Mouse (Mus musculus) kidney, postnatal 0 days (tissue): ENCODE measurements around the gene Serp2. TPM values are rescaled to one million over a fixed set of nuclear protein-coding genes. Genes with fewer than 3 reads are reported as not detected.
A peak's percentile ranks its signal among the peaks of the same experiment; 100 is the strongest.

ENCODE experiments used
- ATAC-seq: fragments of 200-750 bp; cut with Nextera tagmentation; replicated peaks from 2 replicates; pipeline ENCODE4 v1.8.0; 2017; ENCODE audit warnings: low read depth, moderate number of reproducible peaks, moderate TSS enrichment, moderate library complexity; ENCODE audit not compliant: low FRiP score
- DNase-seq: peaks from one replicate; pipeline ENCODE4 v3.0.0-alpha.2; 2016; ENCODE audit warnings: low spot score
- H3K27ac ChIP-seq: fragments of 300-500 bp; sonication (generic); 2 replicates; pipeline ENCODE4 v1.5.1; 2014; ENCODE audit warnings: mild to moderate bottlenecking
- H3K27me3 ChIP-seq: fragments of 300-500 bp; sonication (generic); 2 replicates; pipeline ENCODE4 v1.6.1; 2014; ENCODE audit warnings: low read length, mixed read lengths; ENCODE audit not compliant: insufficient read depth
- H3K36me3 ChIP-seq: fragments of 300-500 bp; sonication (generic); 2 replicates; pipeline ENCODE4 v1.6.1; 2014; ENCODE audit warnings: low read length, mixed read lengths; ENCODE audit not compliant: insufficient read depth
- H3K4me1 ChIP-seq: fragments of 300-500 bp; sonication (generic); replicated peaks from 2 replicates; pipeline ENCODE4 v1.6.1; 2014; ENCODE audit warnings: antibody characterized with exemption, low read length, mixed read lengths; ENCODE audit not compliant: insufficient read depth
- H3K4me2 ChIP-seq: fragments of 300-500 bp; sonication (generic); 2 replicates; pipeline ENCODE4 v1.6.1; 2014; ENCODE audit warnings: mild to moderate bottlenecking, low read length, moderate library complexity, mixed read lengths
- H3K4me3 ChIP-seq: fragments of 300-500 bp; sonication (generic); replicated peaks from 2 replicates; pipeline ENCODE4 v1.5.1; 2014; ENCODE audit warnings: low read depth, low read length
- H3K9ac ChIP-seq: fragments of 300-500 bp; sonication (generic); 2 replicates; pipeline ENCODE4 v1.6.1; 2014; ENCODE audit warnings: low read depth, low read length
- H3K9me3 ChIP-seq: fragments of 300-500 bp; sonication (generic); replicated peaks from 2 replicates; pipeline ENCODE4 v1.6.1; 2016; ENCODE audit warnings: low read length, inconsistent platforms, mixed read lengths
- CTCF ChIP-seq: IDR thresholded peaks from 2 replicates; pipeline ENCODE4 v1.5.1; 2016; ENCODE audit warnings: antibody characterized with exemption, low read depth, mild to moderate bottlenecking, moderate library complexity
- WGBS: fragments of 180-500 bp; shearing (Covaris S2); extraction: QIAGEN DNeasy Blood & Tissue Kit; methylation state at CpG from one replicate; pipeline ENCODE4 v1.1.7; 2014; 5-methylcytosine and 5-hydroxymethylcytosine counted together
- polyA plus RNA-seq: library from polyadenylated mRNA; unstranded; fragments of >200 nt; fragmentation: Nextera tagmentation; extraction: Ambion mirVana; gene quantifications from 2 replicates; pipeline ENCODE4 v1.2.1, GENCODE M21; 2015

The Serp2 gene
- polyA plus RNA-seq, 1 experiment from 2014 or later, result 13.7 TPM

DNA sequence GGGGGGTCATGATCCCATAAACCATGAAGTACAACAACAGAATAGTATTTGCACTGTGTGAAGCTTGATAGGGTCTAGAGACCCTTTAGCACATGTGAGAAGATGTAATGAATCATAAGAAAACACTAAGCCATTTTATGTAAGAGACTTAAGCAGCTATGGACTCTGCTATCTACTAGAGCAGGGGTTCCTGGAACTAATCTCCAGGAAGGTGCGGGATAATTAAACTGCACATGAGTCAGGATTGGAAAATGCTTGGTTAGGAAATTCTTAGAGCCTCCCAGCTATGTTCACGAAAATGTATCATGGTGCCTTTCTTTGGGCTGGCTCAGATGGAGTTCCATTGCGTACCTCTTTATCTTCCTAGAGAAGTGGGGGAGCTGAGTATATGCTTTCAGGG lies 35.4 kb downstream of the Serp2 start:
- H3K9ac ChIP-seq, result no peak overlapping the region
- DNase-seq (no peak), ATAC-seq (no peak)
- no peak overlapping the region for H3K4me2 ChIP-seq
- H3K36me3 ChIP-seq, result no peaks in the 10 kb centered on the region
- no peak overlapping the region for H3K4me3 ChIP-seq
- H3K4me1 ChIP-seq, result no peaks in the 10 kb centered on the region; the same call in 1 of the 2 replicates
- WGBS, result 90% methylated on average over 3 of the region's 3 CpGs
- 0 out of 2 replicates have a peak overlapping the region, but pooled peaks have one; percentile 31 for H3K27ac ChIP-seq
- H3K9me3 ChIP-seq, result no peaks in the 10 kb centered on the region
- TF ChIP-seq CTCF, result no peak
- no peaks in the 10 kb centered on the region for H3K27me3 ChIP-seq

DNA sequence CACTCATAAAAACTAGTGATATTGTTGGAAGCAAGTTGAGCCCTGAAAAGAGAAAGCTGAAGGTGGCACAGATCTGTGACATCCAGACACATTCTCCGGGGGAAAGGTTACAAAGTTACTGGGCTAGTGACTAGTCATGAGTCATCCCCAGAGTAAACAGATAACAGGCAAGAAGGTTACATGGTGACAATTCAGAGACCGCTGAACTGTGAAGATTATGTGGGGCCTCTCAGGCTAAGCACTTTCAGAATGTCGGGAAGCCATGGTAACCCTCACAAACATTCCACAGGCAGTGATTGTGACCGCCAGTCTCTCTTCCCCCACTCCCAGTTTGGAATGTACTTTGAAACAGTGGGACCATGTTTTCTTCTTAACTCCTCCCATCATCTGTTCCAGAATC lies 36.1 kb downstream of the Serp2 start:
- Histone ChIP-seq H3K9me3 (no peaks in the 10 kb centered on the region), H3K36me3 (no peaks in the 10 kb centered on the region), H3K27ac (peak overlapping the region; percentile 31; the same call in 1 of the 2 replicates), H3K27me3 (no peaks in the 10 kb centered on the region), H3K4me1 (no peaks in the 10 kb centered on the region; the same call in 1 of the 2 replicates), H3K9ac (no peak overlapping the region), H3K4me3 (no peak overlapping the region), H3K4me2 (no peak overlapping the region; the same call in 1 of the 2 replicates)
- ATAC-seq (peak; percentile 84), DNase-seq (peak; percentile 86)
- no peak for TF ChIP-seq CTCF
- WGBS, result 16% methylated on average over 4 of the region's 4 CpGs

DNA sequence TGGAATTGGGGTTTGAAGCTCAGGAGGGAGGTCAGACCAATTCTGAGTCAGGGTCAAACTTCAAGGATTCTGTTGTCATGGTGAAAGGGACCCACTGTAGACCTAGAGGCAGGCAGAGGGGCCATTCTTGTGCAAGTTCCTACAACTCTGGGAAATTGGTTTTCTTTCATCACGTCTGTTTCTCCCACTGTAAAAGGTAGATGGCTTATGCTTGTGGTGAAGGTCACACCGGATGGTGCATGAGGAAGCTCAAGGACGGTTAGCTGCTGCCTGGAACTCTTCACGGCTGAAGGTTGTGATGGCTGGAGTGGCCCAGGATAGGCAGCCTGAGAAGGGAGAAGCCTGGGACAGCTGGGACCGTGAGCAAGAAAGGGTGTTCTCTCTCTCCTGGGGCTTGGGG lies 38.5 kb downstream of the Serp2 start:
- WGBS, result 93% methylated on average over 5 of the region's 5 CpGs
- ATAC-seq, result no peak
- no peaks in the 10 kb centered on the region for H3K36me3 ChIP-seq
- DNase-seq, result no peak
- H3K4me3 ChIP-seq, result no peak overlapping the region
- no peak overlapping the region for H3K4me2 ChIP-seq
- no peaks in the 10 kb centered on the region for H3K27me3 ChIP-seq
- H3K4me1 ChIP-seq, result peaks cover 12% of the 10 kb centered on the region
- TF ChIP-seq CTCF, result no peak
- H3K27ac ChIP-seq, result no peak overlapping the region
- H3K9ac ChIP-seq, result no peak overlapping the region
- no peaks in the 10 kb centered on the region for H3K9me3 ChIP-seq

- WGBS, result 72% methylated on average over 7 of the region's 7 CpGs
- Histone ChIP-seq H3K4me3 (no peak overlapping the region), H3K27ac (no peak overlapping the region), H3K9me3 (no peaks in the 10 kb centered on the region), H3K36me3 (no peaks in the 10 kb centered on the region), H3K27me3 (no peaks in the 10 kb centered on the region), H3K4me1 (peaks cover 19% of the 10 kb centered on the region), H3K4me2 (no peak overlapping the region), H3K9ac (no peak overlapping the region)
- no peak for TF ChIP-seq CTCF
- DNase-seq, result no peak
- no peak for ATAC-seq
Observed at GRCm38 (mm10) chr14:76515620-76516019, 41.1 kb downstream of the Serp2 start.

GRCm38 (mm10) chr14:76514050-76514585 lies 42.6 kb downstream of the Serp2 start:
- no peak for DNase-seq
- no peaks in the 10 kb centered on the region for H3K27me3 ChIP-seq
- TF ChIP-seq CTCF, result no peak
- H3K9me3 ChIP-seq, result no peaks in the 10 kb centered on the region
- H3K36me3 ChIP-seq, result no peaks in the 10 kb centered on the region
- H3K4me2 ChIP-seq, result peak overlapping the region; percentile 14; the same call in 1 of the 2 replicates
- no peak overlapping the region for H3K4me3 ChIP-seq
- peaks cover 19% of the 10 kb centered on the region for H3K4me1 ChIP-seq
- H3K9ac ChIP-seq, result no peak overlapping the region
- ATAC-seq, result no peak
- WGBS, result 32% methylated on average over 6 of the region's 6 CpGs
- 0 out of 2 replicates have a peak overlapping the region, but pooled peaks have one; percentile 77 for H3K27ac ChIP-seq

DNA sequence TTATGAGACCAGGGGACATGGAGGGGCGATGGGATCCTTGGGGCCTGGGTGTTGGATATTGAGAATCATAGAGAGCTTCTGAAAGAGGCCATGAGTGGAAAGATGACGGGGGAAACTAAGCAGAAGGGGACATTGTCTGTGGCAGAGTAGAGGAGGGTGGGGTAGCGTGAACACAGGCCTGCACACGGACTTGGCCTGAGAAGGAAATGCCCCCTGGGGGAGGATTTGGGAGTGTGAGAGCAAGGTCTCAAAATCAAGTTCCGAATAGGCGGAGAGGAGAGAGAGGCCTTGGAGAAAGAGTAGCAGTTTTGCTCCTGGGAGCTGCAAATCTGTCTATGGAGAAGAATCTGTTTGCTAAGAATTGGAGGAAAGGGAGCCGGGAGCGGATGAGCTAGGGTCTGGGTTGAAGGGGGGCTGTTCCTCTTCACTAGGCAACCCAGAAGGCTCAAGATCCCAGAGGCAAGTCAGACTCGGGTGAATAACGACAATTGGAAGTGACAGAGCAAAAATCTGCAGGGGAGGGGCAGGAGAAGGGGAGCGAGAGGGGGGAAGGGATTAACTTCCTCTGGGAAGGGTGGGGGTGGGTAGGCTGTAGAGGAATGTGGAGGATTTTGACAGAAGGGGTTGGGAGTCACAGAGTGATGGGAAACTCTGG lies 43.2 kb downstream of the Serp2 start:
- H3K27me3 ChIP-seq, result no peaks in the 10 kb centered on the region
- H3K4me1 ChIP-seq, result peaks cover 19% of the 10 kb centered on the region
- H3K36me3 ChIP-seq, result no peaks in the 10 kb centered on the region
- no peaks in the 10 kb centered on the region for H3K9me3 ChIP-seq
- 0 out of 2 replicates have a peak, but pooled peaks have one; percentile 9 for TF ChIP-seq CTCF
- 15% methylated on average over 11 of the region's 11 CpGs for WGBS
- DNase-seq (peak; percentile 91), ATAC-seq (peak; percentile 52; the same call in 1 of the 2 replicates)
- no peak overlapping the region for H3K9ac ChIP-seq
- peak overlapping the region; percentile 77 for H3K27ac ChIP-seq
- H3K4me3 ChIP-seq, result no peak overlapping the region
- H3K4me2 ChIP-seq, result peak overlapping the region; percentile 14
